26 mouse cellular contexts compared by ENCODE assay signal in genomic region chr6:144652876-144653275, GRCm38 (mm10).
A peak's percentile ranks its signal among the peaks of the same experiment; 100 is the strongest.
DNase-seq lines count a peak whose midpoint lies in the region; ATAC-seq and TF ChIP-seq lines count a peak whose summit lies in the region.
"Had no signal": no experiment of that assay in that cellular context is flagged by ENCODE, and none has a peak within 500 bp of the region (broad histone marks: within the 10 kb centered on the region; RNA-seq: fewer than 3 reads in every experiment).

No protein-coding gene starts in this region.

- TF ChIP-seq CTCF in liver, adult 2 months (IDR thresholded peaks at IDR 0.05; ENCODE audit: low read depth, low read length): no peak

- ATAC-seq in liver, embryonic 15.5 days (ENCODE audit: insufficient read depth): peak; percentile 70
- ATAC-seq: activated CD4-positive, CD25-positive, alpha-beta regulatory T cell, adult 4 months; forebrain, embryonic 14.5 days; hindbrain, embryonic 16.5 days; midbrain, embryonic 15.5 days had no signal

- H3K9ac ChIP-seq in liver, adult 2 months (ENCODE audit: low read depth, low read length): no peak overlapping the region
- no peak overlapping the region for H3K9ac ChIP-seq in liver, embryonic 15.5 days
- H3K9ac ChIP-seq: heart, embryonic 15.5 days; limb, embryonic 13.5 days; lung, embryonic 14.5 days; midbrain, embryonic 15.5 days; neural tube, embryonic 15.5 days had no signal

- peak; percentile 35 for DNase-seq in adrenal gland, postnatal 10 days
- DNase-seq in adrenal gland, adult 2 months: no peak
- peak; percentile 79 for DNase-seq in liver, adult 2 months (ENCODE audit: extremely low read depth, low read depth, low spot score)
- DNase-seq in left cerebral cortex, adult 11 months (ENCODE audit: low spot score): no peak
- DNase-seq in gastrocnemius, adult 18-20 months (ENCODE audit: low spot score): no peak
- DNase-seq in spleen, adult 12 weeks (ENCODE audit: low spot score): no peak
- DNase-seq: adrenal gland, adult 8-10 months; cerebellum, adult 11 months; cerebellum, adult 9-10 months; cerebellum, postnatal 36 days; gastrocnemius, postnatal 25 days; heart, adult 11 months; kidney, adult 11 months; lung, embryonic 14.5 days; lung, postnatal 14 days had no signal

- H3K36me3 ChIP-seq in liver, adult 2 months (ENCODE audit: control insufficient read depth, insufficient read depth, low read length): no peaks in the 10 kb centered on the region
- no peaks in the 10 kb centered on the region for H3K36me3 ChIP-seq in liver, embryonic 15.5 days (replicated peaks)
- H3K36me3 ChIP-seq: heart, embryonic 10.5 days; heart, embryonic 15.5 days; limb, embryonic 13.5 days; midbrain, embryonic 15.5 days; neural tube, embryonic 15.5 days had no signal

- no peak for TF ChIP-seq POLR2A in liver, adult 2 months (IDR thresholded peaks at IDR 0.05; ENCODE audit: extremely low read depth, insufficient read depth, low read length)

- H3K27ac ChIP-seq in liver, adult 2 months (replicated peaks; ENCODE audit: insufficient read depth, low read depth, low read length): peak overlapping the region; percentile 38
- peak overlapping the region; percentile 64; the same call in 1 of the 2 replicates for H3K27ac ChIP-seq in liver, embryonic 15.5 days (replicated peaks)
- H3K27ac ChIP-seq: heart, embryonic 10.5 days; heart, embryonic 15.5 days; left cerebral cortex, adult 2 months; limb, embryonic 13.5 days; midbrain, embryonic 15.5 days; neural tube, embryonic 15.5 days had no signal

- H3K4me2 ChIP-seq in liver, embryonic 15.5 days: no peak overlapping the region
- H3K4me2 ChIP-seq: heart, embryonic 15.5 days; limb, embryonic 13.5 days; lung, embryonic 14.5 days; midbrain, embryonic 15.5 days; neural tube, embryonic 15.5 days had no signal

- H3K4me3 ChIP-seq in liver, adult 2 months (ENCODE audit: insufficient read depth, low read depth, low read length): no peak overlapping the region
- H3K4me3 ChIP-seq in liver, embryonic 15.5 days (replicated peaks): no peak overlapping the region
- H3K4me3 ChIP-seq: heart, embryonic 10.5 days; heart, embryonic 15.5 days; left cerebral cortex, adult 2 months; limb, embryonic 13.5 days; midbrain, embryonic 15.5 days; neural tube, embryonic 15.5 days had no signal

- H3K4me1 ChIP-seq in liver, adult 2 months (ENCODE audit: control insufficient read depth, insufficient read depth, low read length): peaks cover 5% of the 10 kb centered on the region
- peaks cover 8% of the 10 kb centered on the region for H3K4me1 ChIP-seq in liver, embryonic 15.5 days (replicated peaks)
- H3K4me1 ChIP-seq: midbrain, embryonic 15.5 days; neural tube, embryonic 15.5 days had no signal

- no peaks in the 10 kb centered on the region for H3K27me3 ChIP-seq in liver, adult 2 months (ENCODE audit: control insufficient read depth, insufficient read depth, low read length)
- H3K27me3 ChIP-seq in liver, embryonic 15.5 days: no peaks in the 10 kb centered on the region
- H3K27me3 ChIP-seq: CH12.LX; heart, embryonic 15.5 days; limb, embryonic 13.5 days; midbrain, embryonic 15.5 days; neural tube, embryonic 15.5 days had no signal

- 22% methylated on average over 5 of the region's 5 CpGs for WGBS in liver, adult 2 months
- WGBS in liver, embryonic 15.5 days (ENCODE audit: insufficient replicate concordance): 62% methylated on average over 5 of the region's 5 CpGs

- no peaks in the 10 kb centered on the region for H3K9me3 ChIP-seq in liver, embryonic 15.5 days (replicated peaks)
- H3K9me3 ChIP-seq: heart, embryonic 10.5 days; heart, embryonic 15.5 days; limb, embryonic 13.5 days; midbrain, embryonic 15.5 days; neural tube, embryonic 15.5 days had no signal

- peaks cover 6% of the 10 kb centered on the region; the same call in 1 of the 2 replicates for H3K79me2 ChIP-seq in liver, adult 2 months (ENCODE audit: control insufficient read depth, insufficient read depth, low read length)

Comparison
In these comparisons a context has a peak if more than half of its experiments do, and no peak if none do; other contexts are left out.
1. DNase-seq: peak in adrenal gland, postnatal 10 days (single experiment) and liver, adult 2 months (single experiment); none in adrenal gland, adult 2 months (single experiment), left cerebral cortex, adult 11 months (single experiment), gastrocnemius, adult 18-20 months (single experiment) and spleen, adult 12 weeks (single experiment).